Mouse (Mus musculus) fat pad, adult 2 months (tissue): Measurements from ENCODE around the gene Gm21985.
A peak's percentile ranks its signal among the peaks of the same experiment; 100 is the strongest.

Source experiments
- DNase-seq: peaks from one replicate; pipeline ENCODE4 v3.0.0-alpha.2; 2011; ENCODE audit warnings: low read depth, low spot score; ENCODE audit errors: extremely low read depth

Gene Gm21985

DNA sequence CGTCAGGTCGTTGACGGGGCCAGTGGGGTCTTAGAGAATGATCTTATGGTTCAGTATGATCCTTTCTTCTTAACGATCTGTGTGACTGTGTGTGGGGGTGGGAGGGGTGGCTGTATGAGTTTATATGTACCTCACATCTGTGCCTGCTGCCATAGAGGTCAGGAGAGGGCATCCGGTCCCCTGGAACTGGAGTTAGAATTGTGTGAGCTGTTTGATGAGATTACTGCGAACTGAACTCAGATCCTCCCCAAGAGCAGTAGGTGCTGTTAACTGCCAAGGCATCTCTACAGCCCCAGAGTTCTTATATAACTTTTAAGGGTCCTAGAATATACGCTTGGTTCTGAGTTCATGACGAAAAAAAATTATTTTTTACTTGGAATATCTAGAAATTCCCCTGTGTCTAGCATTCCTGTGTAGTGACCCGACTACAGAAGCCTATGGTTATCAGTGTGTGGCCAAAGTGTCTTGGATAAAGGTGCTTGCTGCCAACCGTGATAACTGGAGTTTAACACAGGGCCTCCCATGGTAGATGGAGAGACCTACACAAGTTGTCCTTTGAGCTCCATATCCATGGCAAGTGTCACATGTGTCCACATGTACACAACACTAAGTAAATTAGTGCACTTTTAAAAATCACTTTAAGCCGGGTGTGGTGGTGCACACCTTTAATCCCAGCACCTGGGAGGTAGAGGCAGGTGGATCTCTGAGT is 62.1 kb downstream of the Gm21985 start:
- DNase-seq = no peak

DNA sequence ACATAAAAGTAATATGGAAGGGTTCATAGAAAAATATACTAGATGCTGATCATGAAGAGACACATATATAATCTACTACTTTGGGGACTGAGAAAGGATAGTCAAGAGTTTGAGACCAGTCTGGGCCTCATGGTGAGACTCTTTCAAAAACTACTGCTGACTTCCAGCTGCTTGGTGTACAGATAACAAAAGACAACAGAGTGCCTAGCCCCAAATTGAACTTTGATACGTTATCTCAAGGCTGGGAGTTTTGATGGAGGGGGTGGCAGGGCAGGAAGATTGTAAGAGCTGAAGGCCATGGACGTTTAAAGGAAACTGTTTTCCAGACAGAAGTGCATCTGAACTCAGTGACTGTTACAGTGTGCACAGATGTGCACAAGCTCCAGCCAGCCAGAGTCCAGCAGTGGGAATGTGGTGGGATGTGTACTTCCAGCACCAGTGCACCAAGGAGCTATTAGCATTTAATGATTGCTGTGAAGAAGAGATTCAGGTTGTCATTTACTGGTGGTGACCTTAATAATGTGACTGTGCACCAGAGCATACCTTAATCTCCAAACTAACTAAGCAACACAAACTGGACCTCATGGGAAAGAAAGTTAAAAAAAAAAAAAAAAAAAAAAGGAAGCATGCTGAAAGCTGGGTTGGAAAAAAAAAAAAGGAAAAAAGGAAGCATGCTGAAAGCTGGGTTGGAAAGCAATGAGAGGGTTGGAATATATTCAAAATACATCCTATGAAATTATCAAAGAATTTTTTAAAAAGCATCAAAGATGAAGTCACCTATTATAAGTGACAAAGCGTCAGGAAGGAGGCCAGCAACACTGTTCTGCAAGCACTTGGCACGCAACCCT is 66.2 kb downstream of the Gm21985 start:
- no peak for DNase-seq

- no peak for DNase-seq
Measured at GRCm38 (mm10) chr2:112337211-112337610, 71.1 kb downstream of the Gm21985 start.

DNA sequence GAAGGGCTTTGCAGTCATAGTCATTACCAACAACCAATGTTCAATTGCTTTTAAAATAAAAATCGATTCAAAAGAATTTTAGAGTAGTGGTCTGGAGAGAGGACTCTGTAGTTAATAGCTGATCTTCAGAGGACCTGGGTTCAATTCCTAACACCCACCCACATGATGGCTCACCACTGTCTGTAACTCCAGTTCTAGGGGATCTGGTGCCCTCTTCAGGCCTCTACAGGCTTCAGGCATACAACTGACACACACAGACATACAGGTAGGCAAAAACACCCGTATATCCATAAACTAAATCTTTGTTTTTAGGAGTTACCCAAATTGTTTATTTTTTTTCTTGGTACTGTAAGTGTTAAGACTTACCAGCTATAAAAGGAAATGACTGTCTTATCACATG is 73.6 kb downstream of the Gm21985 start:
- DNase-seq = no peak

- no peak for DNase-seq
Measured at GRCm38 (mm10) chr2:112341117-112341516, 75.0 kb downstream of the Gm21985 start.

GRCm38 (mm10) chr2:112348246-112348645 is 82.1 kb downstream of the Gm21985 start:
- DNase-seq = no peak

DNA sequence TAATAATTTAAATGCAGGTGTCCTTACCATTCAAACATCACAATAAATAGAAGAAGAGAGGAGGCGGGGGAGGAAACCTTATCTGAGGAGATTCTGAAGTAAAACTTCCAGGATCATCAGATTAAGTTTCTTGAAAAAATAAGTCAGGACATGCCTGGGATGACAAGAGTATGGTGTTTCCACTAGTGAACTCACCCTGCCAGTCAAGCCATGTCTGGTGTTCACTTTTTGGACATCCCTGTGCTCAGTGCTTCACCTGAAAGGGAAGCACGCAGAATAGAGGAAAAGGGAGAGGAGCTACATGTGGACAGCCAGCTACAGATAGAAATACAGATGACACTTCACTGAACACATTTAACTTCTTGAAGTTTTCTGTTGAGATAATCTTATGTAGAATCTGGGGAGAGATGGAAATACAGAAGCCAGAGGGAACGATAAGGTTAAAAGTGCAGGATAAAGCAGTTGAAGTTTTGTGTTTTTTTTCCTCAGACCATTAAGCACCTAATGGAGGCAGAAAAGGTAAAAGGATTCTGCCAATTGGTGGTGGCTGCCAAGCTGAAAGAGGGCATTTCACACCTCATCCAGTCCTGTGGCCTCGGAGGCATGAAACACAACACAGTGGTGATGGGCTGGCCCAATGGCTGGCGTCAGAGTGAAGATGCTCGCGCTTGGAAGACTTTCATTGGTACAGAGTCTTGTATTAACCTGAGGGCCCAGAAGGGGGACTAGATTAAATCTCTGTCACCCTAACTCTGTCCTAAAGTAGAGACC is 87.8 kb downstream of the Gm21985 start:
- DNase-seq = no peak

DNA sequence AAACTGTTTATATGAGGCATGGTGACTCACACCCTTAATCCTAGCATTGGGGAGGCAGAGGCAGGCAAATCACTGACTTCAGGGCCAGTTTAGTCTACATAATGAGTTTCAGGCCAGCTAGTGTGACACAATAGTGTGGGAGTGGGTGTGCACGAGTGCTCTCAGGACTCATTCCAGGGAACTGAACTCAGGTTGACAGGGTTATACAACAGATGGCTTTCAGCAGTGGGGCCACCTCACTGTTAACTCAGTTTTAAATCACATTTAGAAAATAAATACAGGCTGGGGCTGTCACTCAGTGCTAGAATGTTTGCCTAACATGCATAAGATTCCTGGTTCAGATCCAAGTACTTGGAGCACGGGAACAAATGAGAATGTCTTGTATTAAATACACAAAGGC is 93.5 kb downstream of the Gm21985 start:
- DNase-seq = no peak

DNA sequence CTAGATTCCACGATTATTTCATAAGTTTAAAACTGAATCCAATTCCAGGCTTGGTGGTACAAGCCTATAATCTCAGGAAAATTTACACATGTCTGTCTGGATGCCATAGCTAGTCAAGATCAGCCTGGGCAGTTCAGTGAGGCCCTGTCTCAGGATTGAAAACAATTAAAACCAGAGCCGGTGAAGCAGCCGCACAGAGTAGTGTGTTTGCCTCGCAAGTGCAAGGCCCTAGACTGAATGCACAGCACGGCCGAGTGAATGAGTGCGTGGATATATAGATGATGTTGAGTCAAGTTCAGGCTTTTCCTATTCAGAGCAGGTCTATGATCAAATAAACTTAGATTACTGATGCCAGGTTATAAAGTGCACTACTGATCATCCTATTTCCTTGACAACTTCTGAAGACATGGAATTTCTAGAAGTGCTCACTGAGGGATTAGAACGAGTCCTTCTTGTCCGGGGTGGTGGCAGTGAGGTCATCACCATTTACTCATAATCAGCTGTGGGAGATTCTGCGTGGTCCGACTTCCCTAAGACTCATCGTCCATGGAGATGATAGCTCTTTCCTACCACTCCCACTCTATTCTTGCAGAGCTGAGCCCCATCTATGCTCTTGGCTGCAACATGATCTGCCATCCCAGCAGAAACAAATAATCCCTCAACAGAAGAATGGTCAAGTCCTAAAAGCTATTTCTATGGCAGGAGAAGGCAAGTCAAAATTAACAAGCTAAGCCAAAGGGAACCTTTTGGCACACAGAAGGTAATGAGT is 94.1 kb downstream of the Gm21985 start:
- DNase-seq = no peak

GRCm38 (mm10) chr2:112360781-112361169 is 94.7 kb downstream of the Gm21985 start:
- DNase-seq = no peak

DNA sequence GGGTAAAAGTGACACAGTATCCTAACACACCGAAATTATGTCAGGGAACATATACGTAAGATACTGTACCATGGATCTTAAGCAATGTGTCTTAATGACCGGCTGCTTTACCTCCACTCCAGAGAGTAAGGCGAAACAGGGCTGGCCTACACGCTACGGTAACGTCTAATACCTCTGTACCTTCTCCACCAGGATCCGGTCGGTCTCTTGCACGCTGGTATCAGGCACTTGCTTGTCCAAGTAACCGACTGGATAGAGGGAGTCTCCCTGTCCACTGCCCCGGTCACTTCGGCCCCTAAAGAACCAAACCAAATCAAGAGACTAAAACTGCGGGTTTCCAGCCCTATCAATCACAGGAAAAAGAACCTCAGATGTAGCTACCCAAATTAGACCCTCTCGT is 101.1 kb downstream of the Gm21985 start:
- DNase-seq = no peak

DNA sequence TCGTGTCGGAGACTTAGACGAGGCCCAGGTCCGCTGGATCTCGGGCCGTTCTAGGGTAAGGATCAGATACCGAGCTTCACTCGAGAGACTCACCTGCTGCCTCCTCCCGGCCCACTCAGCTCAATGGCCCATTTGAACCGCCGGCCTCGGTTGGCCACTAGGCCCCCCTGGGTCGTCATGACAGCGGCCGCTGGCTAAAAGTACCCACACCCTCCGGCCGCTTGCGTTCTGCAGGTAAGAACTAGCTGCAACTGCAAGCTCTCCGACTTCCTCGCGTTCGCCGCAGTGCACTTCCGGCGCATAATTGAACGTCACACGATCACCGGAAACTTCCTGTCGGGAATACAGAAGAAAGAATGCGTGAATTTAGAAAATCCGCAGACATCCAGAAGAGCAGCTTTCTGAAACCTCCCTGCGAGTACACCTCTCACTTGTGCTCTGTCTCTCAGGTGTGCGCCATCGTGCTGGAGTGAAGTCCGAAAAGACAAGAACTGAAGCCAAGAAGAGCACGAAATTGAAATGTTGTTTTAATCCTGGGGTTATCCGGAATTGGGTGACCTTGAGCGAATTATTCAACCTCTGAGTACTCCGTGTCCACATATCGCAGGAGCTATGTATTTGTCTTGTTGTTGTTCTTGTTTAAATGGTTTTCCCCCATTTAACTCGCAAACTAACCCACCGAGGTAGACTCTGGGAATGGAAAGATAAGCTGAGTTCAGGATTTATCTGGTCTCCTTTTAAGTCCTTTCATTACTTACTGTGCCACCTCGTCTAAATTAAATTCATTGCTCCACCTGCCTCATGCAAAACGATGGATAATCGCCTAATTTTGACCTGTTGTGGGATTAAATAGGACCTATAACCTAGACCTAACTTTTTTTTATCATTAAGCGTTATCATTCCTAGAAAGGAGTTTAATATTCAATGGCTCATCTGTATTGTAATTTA is 101.9 kb downstream of the Gm21985 start, which contains the start of gene Emc4:
Emc4 (minus strand) TSS at position 302 of the 948 bp plus-strand sequence.
- no peak for DNase-seq

DNA sequence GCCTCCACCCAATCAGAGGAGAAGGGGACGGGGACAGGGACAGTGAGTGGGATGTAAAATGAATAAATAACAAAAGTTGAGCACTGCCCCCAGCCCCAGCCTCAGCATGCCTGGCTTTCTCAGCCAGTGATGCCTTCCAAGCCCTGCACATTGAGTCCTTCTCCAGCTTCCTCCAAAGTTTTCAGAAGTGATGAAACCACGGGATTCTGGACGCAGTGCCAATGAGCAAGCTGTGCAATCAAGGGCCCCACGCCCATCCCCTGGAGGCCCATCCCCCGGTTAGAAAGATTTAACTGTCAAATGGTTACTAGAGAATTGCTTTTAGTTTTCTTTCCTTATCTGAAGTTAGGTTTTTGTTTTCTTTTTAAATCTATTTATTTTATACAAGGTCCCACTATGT is 103.8 kb downstream of the Gm21985 start:
- DNase-seq = no peak

DNA sequence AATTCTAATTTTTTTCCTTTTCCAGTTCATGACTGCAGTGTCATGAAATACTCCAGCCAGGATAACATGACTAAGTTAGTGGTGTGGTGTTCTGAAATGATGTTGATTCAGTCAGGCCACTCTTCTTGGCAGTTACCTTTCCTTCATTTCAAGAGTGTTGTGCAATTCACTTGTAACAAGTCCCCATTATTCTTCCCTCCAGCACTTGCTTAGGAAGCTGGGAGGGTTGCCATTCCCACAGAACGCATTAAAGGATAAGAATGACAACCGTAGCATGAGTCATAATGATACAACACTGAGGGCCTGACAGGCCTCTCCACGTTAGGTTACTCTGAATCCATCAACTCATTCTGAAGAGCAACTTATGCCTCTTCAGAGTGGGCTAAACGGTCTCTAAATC is 107.0 kb downstream of the Gm21985 start:
- DNase-seq = peak; percentile 94

GRCm38 (mm10) chr2:112374610-112375009 is 108.5 kb downstream of the Gm21985 start:
- no peak for DNase-seq

GRCm38 (mm10) chr2:112378973-112379898 is 113.1 kb downstream of the Gm21985 start, which contains the start of gene Katnbl1:
TSS of gene Katnbl1 (plus strand) at chr2:112379211.
- no peak for DNase-seq

GRCm38 (mm10) chr2:112380131-112380530 is 114.0 kb downstream of the Gm21985 start:
- DNase-seq = no peak

GRCm38 (mm10) chr2:112381219-112381618 is 115.1 kb downstream of the Gm21985 start:
- no peak for DNase-seq
